ENCODE assay signal across 16 mouse cellular contexts in genomic region chr5:36549243-36549642, GRCm38 (mm10). TPM values are rescaled to one million over a fixed set of nuclear protein-coding genes. Genes with fewer than 3 reads are reported as not detected.
DNase-seq lines count a peak whose midpoint lies in the region; ATAC-seq lines count a peak whose summit lies in the region.
"Had no signal": no experiment of that assay in that cellular context is flagged by ENCODE, and none has a peak within 500 bp of the region (broad histone marks: within the 10 kb centered on the region; RNA-seq: fewer than 3 reads in every experiment).

No protein-coding gene starts in this region.

- peak overlapping the region; percentile 62 for H3K27ac ChIP-seq in brown adipose tissue, adult 24 weeks (replicated peaks; ENCODE audit: low read depth, low read length)
- H3K27ac ChIP-seq: embryonic facial prominence, embryonic 13.5 days; heart, embryonic 10.5 days; hindbrain, embryonic 12.5 days; intestine, embryonic 15.5 days had no signal

- DNase-seq in heart, adult 11 months = peak; percentile 90
- DNase-seq in heart, postnatal 25 days (ENCODE audit: low spot score) = no peak
- peak; percentile 61 for DNase-seq in lung, postnatal 36 days
- no peak for DNase-seq in lung, postnatal 10 days
- no peak for DNase-seq in right cerebral cortex, postnatal 10 days (ENCODE audit: low spot score in 2 of 2)
- DNase-seq in left cerebral cortex, postnatal 4 days = no peak
- DNase-seq: cerebellum, adult 2 months; gastrocnemius, postnatal 14 days; kidney, postnatal 14 days; thymus, adult 18-20 months had no signal

- H3K4me3 ChIP-seq in brown adipose tissue, adult 24 weeks (ENCODE audit: insufficient read depth, low read depth, low read length) = no peak overlapping the region
- H3K4me3 ChIP-seq: embryonic facial prominence, embryonic 13.5 days; heart, embryonic 10.5 days; hindbrain, embryonic 12.5 days; intestine, embryonic 15.5 days had no signal

- intact Hi-C loops in heart, postnatal 25 days (cut with DNase I) = no loop called here
- intact Hi-C loops in left cerebral cortex, postnatal 4 days (cut with DNase I) = no loop called here

- H3K4me1 ChIP-seq in brown adipose tissue, adult 24 weeks (ENCODE audit: control insufficient read depth, insufficient read depth, insufficient read length, low read length) = peaks cover 17% of the 10 kb centered on the region
- H3K4me1 ChIP-seq: hindbrain, embryonic 12.5 days had no signal

- ATAC-seq in neutrophil, adult 5-6 weeks (ENCODE audit: extremely low read depth, insufficient number of reproducible peaks, low FRiP score, poor library complexity, severe bottlenecking) = peak; percentile 42; the same call in 1 of the 2 replicates
- ATAC-seq: intestine, embryonic 15.5 days had no signal

RNA-seq across cellular contexts. Expression of gene Tbc1d14, which starts 43.8 kb away (rescaled TPM):
- 10 to 100 TPM; 14.3 to 14.7 TPM for total RNA-seq in heart, postnatal 25 days (2021)
- polyA plus RNA-seq in brown adipose tissue, adult 24 weeks (2012; ENCODE audit: insufficient read depth, insufficient read length, missing spikeins) = 8.7 and 8.8 TPM in 2 replicates
- 141 and 144 TPM in 2 replicates for total RNA-seq in neutrophil, adult 5-6 weeks (2017)
- 100 to 1,000 TPM; 133 to 136 TPM for total RNA-seq in left cerebral cortex, postnatal 4 days (2021)

Comparison
In these comparisons a context has a peak if more than half of its experiments do, and no peak if none do; other contexts are left out.
1. DNase-seq: peak in heart, adult 11 months (single experiment) and lung, postnatal 36 days (single experiment); none in heart, postnatal 25 days (single experiment), lung, postnatal 10 days (single experiment), right cerebral cortex, postnatal 10 days (0 of 2) and left cerebral cortex, postnatal 4 days (single experiment).